Mouse (Mus musculus) heart, embryonic 12.5 days (tissue): ENCODE measurements around the gene Acads. TPM values are rescaled to one million over a fixed set of nuclear protein-coding genes. Genes with fewer than 3 reads are reported as not detected.
"Not testable (repeated sequence)": the region's sequence is repeated elsewhere in the genome, so short reads cannot be mapped to it uniquely, and the experiment has no call there.

Experiments
- ATAC-seq: fragments of 200-750 bp; cut with Nextera tagmentation; 2 replicates; pipeline ENCODE4 v1.8.0; 2017; ENCODE audit warnings: moderate TSS enrichment, moderate library complexity; ENCODE audit not compliant: insufficient number of reproducible peaks, low FRiP score
- H3K27ac ChIP-seq: fragments of 300-500 bp; sonication (generic); 2 replicates; pipeline ENCODE4 v1.5.1; 2016; ENCODE audit warnings: mild to moderate bottlenecking, moderate library complexity; ENCODE audit not compliant: poor library complexity, severe bottlenecking
- H3K27me3 ChIP-seq: fragments of 300-500 bp; sonication (generic); replicated peaks from 2 replicates; pipeline ENCODE4 v1.6.1; 2016; ENCODE audit warnings: mild to moderate bottlenecking, moderate library complexity
- H3K36me3 ChIP-seq: fragments of 300-500 bp; sonication (generic); 2 replicates; pipeline ENCODE4 v1.6.1; 2016; ENCODE audit warnings: mild to moderate bottlenecking, moderate library complexity
- H3K4me1 ChIP-seq: fragments of 300-500 bp; sonication (generic); replicated peaks from 2 replicates; pipeline ENCODE4 v1.6.1; 2016; ENCODE audit warnings: mild to moderate bottlenecking
- H3K4me2 ChIP-seq: fragments of 300-500 bp; sonication (generic); 2 replicates; pipeline ENCODE4 v1.6.1; 2016; ENCODE audit warnings: mild to moderate bottlenecking, moderate library complexity
- H3K4me3 ChIP-seq: fragments of 300-500 bp; sonication (generic); 2 replicates; pipeline ENCODE4 v1.5.1; 2016; ENCODE audit warnings: mild to moderate bottlenecking
- H3K9ac ChIP-seq: fragments of 300-500 bp; sonication (generic); 2 replicates; pipeline ENCODE4 v1.6.1; 2016; ENCODE audit warnings: mild to moderate bottlenecking, moderate library complexity
- H3K9me3 ChIP-seq: fragments of 300-500 bp; sonication (generic); replicated peaks from 2 replicates; pipeline ENCODE4 v1.6.1; 2016; ENCODE audit warnings: mild to moderate bottlenecking, moderate library complexity
- WGBS: fragments of 180-500 bp; shearing (Covaris S2); methylation state at CpG from one replicate; pipeline ENCODE4 v1.1.7; 2016; 5-methylcytosine and 5-hydroxymethylcytosine counted together
- polyA plus RNA-seq: library from polyadenylated mRNA; unstranded; fragments of >200 nt; fragmentation: Nextera tagmentation; extraction: Ambion mirVana; gene quantifications from 2 replicates; pipeline ENCODE4 v1.2.1, GENCODE M21; 2016

Gene Acads
- polyA plus RNA-seq: 114 and 123 TPM in 2 replicates

GRCm38 (mm10) chr5:115118961-115119570, at the start of gene Acads:
Acads (minus strand) TSS chr5:115119346.
- 0 out of 2 replicates have a peak, but pooled peaks cover 4% of the 10 kb centered on the region for H3K9me3 ChIP-seq
- ATAC-seq: peak; percentile 95
- peak within 1 kb of the TSS; percentile 44 for H3K27ac ChIP-seq
- peak within 1 kb of the TSS; percentile 73 for H3K4me3 ChIP-seq
- H3K4me2 ChIP-seq: peak within 1 kb of the TSS; percentile 77
- H3K36me3 ChIP-seq: peaks cover 47% of the 10 kb centered on the region
- H3K27me3 ChIP-seq: no peaks in the 10 kb centered on the region
- peaks cover 3% of the 10 kb centered on the region; the same call in 1 of the 2 replicates for H3K4me1 ChIP-seq
- WGBS: under 1% methylated on average over 39 of the region's 39 CpGs
- H3K9ac ChIP-seq: peak within 1 kb of the TSS; percentile 88

GRCm38 (mm10) chr5:115167396-115167795, 48.2 kb upstream of the Acads start:
- H3K4me3 ChIP-seq: no peak overlapping the region
- 52% methylated on average over 6 of the region's 6 CpGs for WGBS
- no peak overlapping the region for H3K9ac ChIP-seq
- H3K9me3 ChIP-seq: no peaks in the 10 kb centered on the region
- peaks cover 24% of the 10 kb centered on the region for H3K4me1 ChIP-seq
- H3K4me2 ChIP-seq: no peak overlapping the region
- H3K27ac ChIP-seq: 0 out of 2 replicates have a peak overlapping the region, but pooled peaks have one; percentile 25
- H3K27me3 ChIP-seq: no peaks in the 10 kb centered on the region
- ATAC-seq: 0 out of 2 replicates have a peak, but pooled peaks have one; percentile 37
- H3K36me3 ChIP-seq: no peaks in the 10 kb centered on the region

GRCm38 (mm10) chr5:115166815-115167194, 47.7 kb upstream of the Acads start:
- Histone ChIP-seq H3K27ac (0 out of 2 replicates have a peak overlapping the region, but pooled peaks have one; percentile 25), H3K4me2 (no peak overlapping the region), H3K36me3 (no peaks in the 10 kb centered on the region), H3K9me3 (no peaks in the 10 kb centered on the region), H3K27me3 (no peaks in the 10 kb centered on the region), H3K9ac (no peak overlapping the region), H3K4me1 (peaks cover 24% of the 10 kb centered on the region), H3K4me3 (no peak overlapping the region)
- 77% methylated on average over 7 of the region's 7 CpGs for WGBS
- no peak for ATAC-seq

GRCm38 (mm10) chr5:115165895-115166814, 47.0 kb upstream of the Acads start:
- no peaks in the 10 kb centered on the region for H3K27me3 ChIP-seq
- H3K4me1 ChIP-seq: peaks cover 28% of the 10 kb centered on the region
- no peaks in the 10 kb centered on the region for H3K9me3 ChIP-seq
- no peaks in the 10 kb centered on the region for H3K36me3 ChIP-seq
- no peak overlapping the region for H3K4me3 ChIP-seq
- peak overlapping the region; percentile 25; the same call in 1 of the 2 replicates for H3K27ac ChIP-seq
- no peak overlapping the region for H3K4me2 ChIP-seq
- no peak overlapping the region for H3K9ac ChIP-seq
- 50% methylated on average over 11 of the region's 11 CpGs for WGBS
- no peak; the same call in 1 of the 2 replicates for ATAC-seq

- no peaks in the 10 kb centered on the region for H3K27me3 ChIP-seq
- no peak for ATAC-seq
- no peaks in the 10 kb centered on the region for H3K9me3 ChIP-seq
- WGBS: 53% methylated on average over 9 of the region's 9 CpGs
- H3K27ac ChIP-seq: no peak overlapping the region
- H3K4me2 ChIP-seq: no peak overlapping the region
- H3K4me3 ChIP-seq: no peak overlapping the region
- no peak overlapping the region for H3K9ac ChIP-seq
- no peaks in the 10 kb centered on the region for H3K36me3 ChIP-seq
- H3K4me1 ChIP-seq: peaks cover 30% of the 10 kb centered on the region
Observed at GRCm38 (mm10) chr5:115165351-115165750, 46.2 kb upstream of the Acads start.

GRCm38 (mm10) chr5:115164446-115164845, 45.3 kb upstream of the Acads start:
- not testable (repeated sequence) for H3K4me3 ChIP-seq, H3K27me3 ChIP-seq, ATAC-seq, H3K9ac ChIP-seq, H3K4me2 ChIP-seq, H3K36me3 ChIP-seq, H3K9me3 ChIP-seq, H3K27ac ChIP-seq
- peaks cover 30% of the 10 kb centered on the region for H3K4me1 ChIP-seq
- 77% methylated on average over 4 of the region's 4 CpGs for whole genome bisulfite sequencing

- 35% methylated on average over 8 of the region's 8 CpGs for WGBS
- Histone ChIP-seq H3K4me2 (peak overlapping the region; percentile 18; the same call in 1 of the 2 replicates), H3K36me3 (no peaks in the 10 kb centered on the region), H3K4me3 (no peak overlapping the region), H3K27ac (no peak overlapping the region), H3K9ac (no peak overlapping the region), H3K27me3 (no peaks in the 10 kb centered on the region), H3K4me1 (peaks cover 23% of the 10 kb centered on the region), H3K9me3 (no peaks in the 10 kb centered on the region)
- no peak for ATAC-seq
Observed at GRCm38 (mm10) chr5:115163563-115163962, 44.4 kb upstream of the Acads start.

GRCm38 (mm10) chr5:115161940-115162279, 42.8 kb upstream of the Acads start:
- H3K4me3 ChIP-seq, H3K4me2 ChIP-seq, ATAC-seq, H3K36me3 ChIP-seq, H3K27ac ChIP-seq, H3K9ac ChIP-seq, H3K27me3 ChIP-seq, H3K9me3 ChIP-seq: not testable (repeated sequence)
- 82% methylated on average over 1 of the region's 1 CpGs for WGBS
- H3K4me1 ChIP-seq: peaks cover 18% of the 10 kb centered on the region

- Histone ChIP-seq H3K27ac (no peak overlapping the region), H3K36me3 (no peaks in the 10 kb centered on the region), H3K4me3 (no peak overlapping the region), H3K9ac (no peak overlapping the region), H3K27me3 (no peaks in the 10 kb centered on the region), H3K9me3 (no peaks in the 10 kb centered on the region), H3K4me2 (no peak overlapping the region), H3K4me1 (peaks cover 18% of the 10 kb centered on the region)
- WGBS: 38% methylated on average over 13 of the region's 13 CpGs
- ATAC-seq: no peak
Observed at GRCm38 (mm10) chr5:115161064-115161939, 42.2 kb upstream of the Acads start.

- no peak overlapping the region for H3K27ac ChIP-seq
- no peaks in the 10 kb centered on the region for H3K9me3 ChIP-seq
- H3K36me3 ChIP-seq: no peaks in the 10 kb centered on the region
- H3K9ac ChIP-seq: no peak overlapping the region
- H3K4me2 ChIP-seq: no peak overlapping the region
- WGBS: 75% methylated on average over 6 of the region's 6 CpGs
- H3K4me1 ChIP-seq: peaks cover 19% of the 10 kb centered on the region
- ATAC-seq: no peak
- H3K4me3 ChIP-seq: no peak overlapping the region
- H3K27me3 ChIP-seq: no peaks in the 10 kb centered on the region
Observed at GRCm38 (mm10) chr5:115160655-115161054, 41.5 kb upstream of the Acads start.
